Mouse (Mus musculus) regulatory T cell (primary cell): ENCODE data around the gene Klhl29.

Experiments used
- in situ Hi-C: fragments of 300-600 bp; cut with MboI, MseI; formaldehyde crosslinking; loops from one replicate; pipeline ENCODE4 v1.15.1; 2025; ENCODE audit warnings: high pct_unique_total_duplicates

The Klhl29 gene

GRCm38 (mm10) chr12:5301841-5302240 is 73.6 kb downstream of the Klhl29 start:
- in situ Hi-C loops = no loop called here

GRCm38 (mm10) chr12:5296422-5296821 is 79.1 kb downstream of the Klhl29 start:
- in situ Hi-C loops = no loop called here

GRCm38 (mm10) chr12:5292316-5292715 is 83.2 kb downstream of the Klhl29 start:
- in situ Hi-C loops = no loop called here

- in situ Hi-C loops = no loop called here
Observed at GRCm38 (mm10) chr12:5285579-5285978, 89.9 kb downstream of the Klhl29 start.

- in situ Hi-C loops = no loop called here
Observed at GRCm38 (mm10) chr12:5284961-5285360, 90.5 kb downstream of the Klhl29 start.

GRCm38 (mm10) chr12:5283654-5284053 is 91.8 kb downstream of the Klhl29 start:
- in situ Hi-C loops = no loop called here

GRCm38 (mm10) chr12:5282611-5283010 is 92.9 kb downstream of the Klhl29 start:
- in situ Hi-C loops = no loop called here

GRCm38 (mm10) chr12:5279873-5280272 is 95.6 kb downstream of the Klhl29 start:
- in situ Hi-C loops = no loop called here

GRCm38 (mm10) chr12:5277028-5277427 is 98.5 kb downstream of the Klhl29 start:
- in situ Hi-C loops = no loop called here

- in situ Hi-C loops = no loop called here
Observed at GRCm38 (mm10) chr12:5275507-5275936, 100.0 kb downstream of the Klhl29 start.

- in situ Hi-C loops = no loop called here
Observed at GRCm38 (mm10) chr12:5274519-5274944, 101.0 kb downstream of the Klhl29 start.

GRCm38 (mm10) chr12:5273316-5274047 is 102.0 kb downstream of the Klhl29 start:
- in situ Hi-C loops = no loop called here

GRCm38 (mm10) chr12:5270527-5270926 is 105.0 kb downstream of the Klhl29 start:
- in situ Hi-C loops = no loop called here

GRCm38 (mm10) chr12:5269936-5270335 is 105.5 kb downstream of the Klhl29 start:
- in situ Hi-C loops = no loop called here

GRCm38 (mm10) chr12:5269061-5269460 is 106.4 kb downstream of the Klhl29 start:
- in situ Hi-C loops = no loop called here

- in situ Hi-C loops = no loop called here
Observed at GRCm38 (mm10) chr12:5268188-5268612, 107.3 kb downstream of the Klhl29 start.

- in situ Hi-C loops = no loop called here
Observed at GRCm38 (mm10) chr12:5267271-5268187, 108.0 kb downstream of the Klhl29 start.

GRCm38 (mm10) chr12:5266773-5267172 is 108.7 kb downstream of the Klhl29 start:
- in situ Hi-C loops = no loop called here

GRCm38 (mm10) chr12:5261476-5261875 is 114.0 kb downstream of the Klhl29 start:
- in situ Hi-C loops = no loop called here

GRCm38 (mm10) chr12:5258779-5259178 is 116.7 kb downstream of the Klhl29 start:
- in situ Hi-C loops = no loop called here

- in situ Hi-C loops = no loop called here
Observed at GRCm38 (mm10) chr12:5257174-5257573, 118.3 kb downstream of the Klhl29 start.

- in situ Hi-C loops = no loop called here
Observed at GRCm38 (mm10) chr12:5255079-5255478, 120.4 kb downstream of the Klhl29 start.
